Mouse (Mus musculus) kidney, adult 2 months (tissue): ENCODE results near the gene Crk. TPM values are rescaled to one million over a fixed set of nuclear protein-coding genes. Genes with fewer than 3 reads are reported as not detected.

Experiments
- DNase-seq: peaks from one replicate; pipeline ENCODE4 v3.0.0; 2021
- H3K27ac ChIP-seq: fragments of 200-500 bp; 2 replicates; pipeline ENCODE4 v1.5.1; 2012; ENCODE audit warnings: low read depth, low read length, control low read depth, inconsistent platforms; ENCODE audit not compliant: insufficient read depth
- H3K27me3 ChIP-seq: fragments of 200-500 bp; replicated peaks from 2 replicates; pipeline ENCODE4 v1.6.1; 2012; ENCODE audit warnings: mild to moderate bottlenecking, moderate library complexity, low read length, inconsistent platforms; ENCODE audit not compliant: control insufficient read depth, insufficient read depth
- H3K36me3 ChIP-seq: fragments of 200-500 bp; 2 replicates; pipeline ENCODE4 v1.6.1; 2012; ENCODE audit warnings: mild to moderate bottlenecking, moderate library complexity, low read length, inconsistent platforms; ENCODE audit not compliant: control insufficient read depth, insufficient read depth
- H3K4me1 ChIP-seq: fragments of 200-500 bp; 2 replicates; pipeline ENCODE4 v1.6.1; 2011; ENCODE audit warnings: low read length; ENCODE audit not compliant: control insufficient read depth, insufficient read depth
- H3K4me3 ChIP-seq: fragments of 200-500 bp; 2 replicates; pipeline ENCODE4 v1.5.1; 2011; ENCODE audit warnings: mild to moderate bottlenecking, low read depth, low read length, control low read depth; ENCODE audit not compliant: insufficient read depth
- CTCF ChIP-seq: fragments of 200-500 bp; conservative IDR thresholded peaks from 2 replicates; pipeline ENCODE4 v1.5.1; 2011; ENCODE audit warnings: low read depth, mild to moderate bottlenecking, control low read depth, low read length, moderate library complexity, mixed read lengths; ENCODE audit not compliant: insufficient read depth, insufficient read length
- POLR2A ChIP-seq: fragments of 200-500 bp; IDR thresholded peaks from one replicate; pipeline ENCODE4 v1.6.1; 2011; ENCODE audit warnings: low read depth, low read length, control low read depth
- WGBS: fragments of 180-500 bp; shearing (Covaris S2); methylation state at CpG from one replicate; pipeline ENCODE4 v1.1.7; 2018; 5-methylcytosine and 5-hydroxymethylcytosine counted together
- polyA plus RNA-seq: library from polyadenylated mRNA; depleted of rRNA; stranded (reverse); fragments of >200 nt; gene quantifications from 2 replicates; pipeline ENCODE4 v1.2.3, GENCODE M21; 2012

Crk gene
- polyA plus RNA-seq, 1 experiment, result 48.4 TPM

DNA sequence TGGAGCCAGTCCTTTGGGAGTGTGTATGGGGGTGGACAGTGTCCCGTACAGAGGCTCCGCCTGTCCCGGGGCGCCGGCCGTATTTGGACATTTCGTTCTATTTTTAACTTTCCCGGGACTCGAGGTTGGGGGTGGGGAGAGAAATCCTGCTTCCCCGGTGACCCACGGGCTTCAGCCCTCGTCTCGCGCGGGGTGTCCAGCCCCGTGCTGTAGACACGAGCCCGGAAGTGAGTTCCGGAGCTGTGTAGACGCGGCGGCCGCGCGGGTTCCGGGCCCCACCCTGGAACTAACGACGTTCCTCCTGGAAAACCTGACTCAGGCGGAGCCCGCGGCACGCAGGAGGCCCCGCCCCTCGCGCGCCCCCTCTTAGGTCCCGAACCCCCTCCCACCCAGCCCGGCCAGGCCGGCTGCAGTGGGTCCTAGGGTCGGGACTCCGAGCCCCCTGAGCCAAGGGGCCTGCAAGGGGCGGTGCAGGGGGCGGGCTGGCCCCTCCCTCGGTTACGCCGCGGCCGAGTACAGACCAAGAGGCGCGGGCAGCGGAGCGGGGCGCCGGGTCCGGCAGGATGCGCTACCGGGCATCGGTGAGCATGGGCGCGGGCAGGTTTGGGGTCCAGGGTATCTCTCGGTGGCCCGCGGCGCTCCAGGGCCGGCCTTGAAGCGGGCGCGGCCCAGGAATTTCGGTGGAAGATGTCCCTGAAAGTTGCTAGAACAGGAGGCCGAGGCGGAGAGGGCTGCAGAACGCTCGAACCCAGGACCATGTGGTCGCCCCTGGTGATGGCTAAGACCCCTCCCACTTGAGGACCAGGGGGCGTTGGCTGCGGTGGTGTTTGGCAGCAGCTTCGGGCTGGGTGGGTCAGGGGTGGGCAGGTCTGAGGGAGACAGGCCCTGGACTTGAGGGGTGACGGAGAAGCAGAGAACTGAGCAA, 23.2 kb upstream of the Crk start:
- H3K4me3 ChIP-seq, result peak overlapping the region; percentile 78
- DNase-seq, result peak; percentile 89
- no peaks in the 10 kb centered on the region; the same call in 1 of the 2 replicates for H3K36me3 ChIP-seq
- WGBS, result 2% methylated on average over 74 of the region's 78 CpGs
- H3K27me3 ChIP-seq, result no peaks in the 10 kb centered on the region
- peak overlapping the region; percentile 84 for H3K27ac ChIP-seq
- peaks cover 36% of the 10 kb centered on the region for H3K4me1 ChIP-seq
- TF ChIP-seq POLR2A, result no peak
- TF ChIP-seq CTCF, result no peak

DNA sequence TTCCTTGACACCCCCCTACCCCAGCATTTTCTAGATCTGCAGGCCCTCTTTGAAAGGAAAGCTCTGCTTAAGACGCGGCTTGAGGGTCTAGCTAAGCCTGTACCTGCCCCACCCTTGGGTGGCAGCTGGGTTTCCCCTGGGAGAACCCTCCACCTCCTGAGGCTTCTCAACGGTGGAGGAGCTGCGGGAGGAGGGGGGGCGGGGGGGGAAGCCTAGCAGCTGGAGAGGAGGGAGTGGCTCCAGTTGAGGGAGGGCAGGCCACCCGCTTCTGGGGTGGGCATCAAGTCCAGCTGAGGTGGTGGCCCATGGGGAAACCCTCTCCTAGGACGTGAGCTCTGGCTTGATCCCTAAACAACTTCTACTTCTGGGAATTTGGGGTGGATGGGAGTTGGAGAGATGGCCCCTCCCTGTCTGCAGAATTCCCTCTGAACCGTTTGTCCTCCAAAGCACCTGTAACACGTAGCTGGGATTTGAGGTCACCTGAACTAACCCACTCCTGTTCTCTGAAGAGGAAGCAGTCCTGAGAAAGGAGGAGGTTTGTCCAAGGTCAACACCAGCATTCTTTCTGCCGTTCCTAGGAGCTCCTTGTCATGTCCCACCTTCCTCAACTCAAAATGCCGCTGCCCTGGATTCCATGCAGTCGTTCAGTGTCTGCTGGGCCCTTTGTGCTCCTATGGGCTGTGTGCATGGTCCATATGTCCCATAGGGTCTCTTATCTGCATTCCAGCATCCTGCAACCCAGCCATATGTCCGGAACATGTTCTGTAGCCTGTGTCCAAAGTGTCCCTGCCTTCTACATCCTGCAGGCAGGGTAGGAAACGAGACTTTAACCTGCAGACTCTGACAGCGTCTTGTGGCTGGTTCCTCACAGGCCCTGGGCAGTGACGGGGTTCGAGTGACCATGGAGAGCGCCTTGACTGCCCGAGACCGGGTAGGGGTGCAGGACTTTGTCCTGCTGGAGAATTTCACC, 22.2 kb upstream of the Crk start:
- peaks cover 32% of the 10 kb centered on the region for H3K4me1 ChIP-seq
- 43% methylated on average over 20 of the region's 20 CpGs for WGBS
- no peaks in the 10 kb centered on the region for H3K27me3 ChIP-seq
- peak overlapping the region; percentile 78 for H3K4me3 ChIP-seq
- no peak for TF ChIP-seq CTCF
- TF ChIP-seq POLR2A, result no peak
- H3K27ac ChIP-seq, result peak overlapping the region; percentile 84
- DNase-seq, result peak; percentile 25
- H3K36me3 ChIP-seq, result no peaks in the 10 kb centered on the region; the same call in 1 of the 2 replicates

DNA sequence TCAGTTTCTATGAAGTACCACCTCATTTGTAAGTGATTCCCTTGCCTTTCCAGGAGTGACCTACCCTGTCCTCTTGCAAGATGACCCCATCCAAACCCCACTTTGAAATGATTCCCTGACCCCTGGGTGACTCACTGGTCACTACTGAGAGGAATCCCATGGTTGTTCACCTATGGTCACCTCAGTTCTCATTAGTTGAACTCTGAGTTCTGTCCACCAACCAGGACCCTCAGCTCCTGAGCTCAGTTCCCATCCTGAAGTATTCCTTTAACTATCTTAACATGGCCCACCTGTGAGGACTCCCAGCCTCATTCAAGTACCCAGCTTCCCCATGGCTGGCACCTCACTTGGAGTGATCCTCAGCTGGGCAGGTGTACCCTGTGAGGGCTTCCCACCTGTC, 21.2 kb upstream of the Crk start:
- no peak overlapping the region for H3K27ac ChIP-seq
- no peak overlapping the region for H3K4me3 ChIP-seq
- TF ChIP-seq POLR2A (no peak), CTCF (no peak)
- H3K4me1 ChIP-seq, result peaks cover 29% of the 10 kb centered on the region
- no peak for DNase-seq
- no peaks in the 10 kb centered on the region for H3K27me3 ChIP-seq
- no peaks in the 10 kb centered on the region; the same call in 1 of the 2 replicates for H3K36me3 ChIP-seq

DNA sequence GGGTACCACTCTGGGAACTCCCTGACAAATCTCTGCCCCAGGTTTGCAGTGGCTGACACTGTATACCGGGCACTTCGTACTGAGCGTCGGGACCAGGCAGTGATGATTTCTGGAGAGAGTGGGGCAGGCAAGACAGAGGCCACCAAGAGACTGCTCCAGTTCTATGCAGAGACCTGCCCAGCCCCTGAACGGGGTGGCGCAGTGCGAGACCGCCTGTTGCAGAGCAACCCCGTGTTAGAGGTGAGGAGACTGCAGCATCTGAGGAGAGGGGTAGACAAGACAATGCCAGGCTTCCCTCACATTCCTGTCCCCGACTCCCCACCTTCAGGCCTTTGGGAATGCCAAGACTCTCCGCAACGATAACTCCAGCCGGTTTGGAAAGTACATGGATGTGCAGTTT, 20.7 kb upstream of the Crk start:
- Histone ChIP-seq H3K4me1 (peaks cover 25% of the 10 kb centered on the region), H3K27me3 (no peaks in the 10 kb centered on the region), H3K36me3 (no peaks in the 10 kb centered on the region; the same call in 1 of the 2 replicates), H3K27ac (no peak overlapping the region), H3K4me3 (no peak overlapping the region)
- whole genome bisulfite sequencing, result 90% methylated on average over 13 of the region's 13 CpGs
- no peak for DNase-seq
- TF ChIP-seq CTCF (no peak), POLR2A (no peak)

DNA sequence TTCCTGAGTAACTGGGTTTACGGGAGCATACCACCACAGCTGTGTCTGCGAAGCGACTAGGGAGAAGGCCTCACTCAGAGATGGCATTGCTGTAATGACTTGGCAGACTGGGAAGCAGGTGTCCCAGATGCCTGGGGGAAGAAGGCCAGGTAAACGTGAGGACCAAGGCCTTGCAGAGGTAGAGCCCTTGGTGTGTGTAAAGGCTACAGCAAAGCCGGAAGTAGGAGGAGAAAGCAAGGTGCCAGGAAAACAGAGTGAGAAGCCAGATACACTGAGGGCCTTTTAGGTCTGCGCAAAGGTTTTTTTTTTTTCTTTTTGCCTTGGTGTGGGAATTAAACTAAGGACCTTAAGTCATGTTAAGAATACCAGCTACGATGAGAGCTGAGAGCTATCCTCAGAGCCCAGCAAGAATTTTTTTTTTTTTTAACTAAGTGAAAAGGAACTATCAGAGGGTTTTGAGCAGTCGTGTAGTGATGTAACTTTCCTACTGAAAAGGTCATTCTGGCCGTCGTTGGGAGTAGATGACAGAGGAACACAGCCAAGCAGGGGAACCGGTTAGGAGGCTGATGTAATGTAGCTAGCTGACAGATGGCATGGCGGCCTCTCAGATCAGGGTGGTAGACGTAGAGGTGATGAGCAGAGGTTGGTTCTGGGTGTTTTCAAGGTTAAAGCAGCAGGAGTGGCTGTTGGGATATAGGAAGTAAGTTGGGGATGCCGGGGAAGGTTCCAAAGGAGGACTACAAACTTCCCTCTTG, 19.9 kb upstream of the Crk start:
- Histone ChIP-seq H3K36me3 (no peaks in the 10 kb centered on the region; the same call in 1 of the 2 replicates), H3K27ac (no peak overlapping the region), H3K4me1 (peaks cover 20% of the 10 kb centered on the region), H3K27me3 (no peaks in the 10 kb centered on the region), H3K4me3 (no peak overlapping the region)
- WGBS, result 73% methylated on average over 14 of the region's 14 CpGs
- no peak for DNase-seq
- TF ChIP-seq CTCF (no peak), POLR2A (no peak)

DNA sequence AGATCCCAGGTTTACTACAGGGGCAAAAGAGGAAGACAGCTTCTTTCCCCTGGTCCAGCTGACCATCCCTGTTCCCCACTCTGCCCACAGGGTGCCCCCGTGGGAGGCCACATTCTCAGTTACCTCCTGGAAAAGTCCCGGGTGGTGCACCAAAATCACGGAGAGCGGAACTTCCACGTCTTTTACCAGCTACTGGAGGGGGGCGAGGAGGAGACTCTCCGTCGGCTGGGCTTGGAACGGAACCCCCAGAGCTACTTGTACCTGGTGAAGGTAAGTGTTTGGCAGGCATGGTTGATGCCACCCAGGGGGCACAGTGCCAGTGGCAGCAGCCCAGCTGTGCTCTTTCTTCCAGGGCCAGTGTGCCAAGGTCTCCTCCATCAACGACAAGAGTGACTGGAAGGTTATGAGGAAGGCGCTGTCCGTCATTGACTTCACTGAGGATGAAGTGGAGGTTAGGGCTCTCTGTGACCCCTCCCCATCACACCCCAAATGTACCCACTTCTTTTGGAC, 18.9 kb upstream of the Crk start:
- no peak for TF ChIP-seq CTCF
- no peak for TF ChIP-seq POLR2A
- Histone ChIP-seq H3K4me3 (no peak overlapping the region), H3K36me3 (no peaks in the 10 kb centered on the region; the same call in 1 of the 2 replicates), H3K27me3 (no peaks in the 10 kb centered on the region), H3K27ac (no peak overlapping the region), H3K4me1 (peaks cover 11% of the 10 kb centered on the region)
- WGBS, result 89% methylated on average over 12 of the region's 12 CpGs
- no peak for DNase-seq
